Mouse (Mus musculus): ENCODE measurements around the gene Eefsec. TPM values are rescaled to one million over a fixed set of nuclear protein-coding genes. Genes with fewer than 3 reads are reported as not detected.
A peak's percentile ranks its signal among the peaks of the same experiment; 100 is the strongest.

The Eefsec gene
- polyA plus RNA-seq, 1 experiment from 2014 or later = 49.5 TPM

- no peaks in the 10 kb centered on the region for H3K27me3 ChIP-seq (ENCODE audit: control insufficient read depth, insufficient read depth, low read length)
- H3K4me2 ChIP-seq (replicated peaks; ENCODE audit: low read depth, low read length) = no peak overlapping the region
- 24% methylated on average over 7 of the region's 7 CpGs for WGBS
- H3K4me3 ChIP-seq (ENCODE audit: low read depth, low read length) = no peak overlapping the region
- H3K36me3 ChIP-seq (ENCODE audit: control insufficient read depth, insufficient read depth, low read length) = no peaks in the 10 kb centered on the region; the same call in 1 of the 2 replicates
- H3K4me1 ChIP-seq (ENCODE audit: control insufficient read depth, insufficient read depth, low read length) = peaks cover 29% of the 10 kb centered on the region
- H3K9ac ChIP-seq (replicated peaks; ENCODE audit: low read depth, low read length) = no peak overlapping the region
- peak; percentile 89 for ATAC-seq (ENCODE audit: insufficient number of reproducible peaks, insufficient read depth, low FRiP score, low read depth)
- no peaks in the 10 kb centered on the region for H3K9me3 ChIP-seq (ENCODE audit: control insufficient read depth, low read depth, low read length)
- H3K27ac ChIP-seq (ENCODE audit: low read length) = peak overlapping the region; percentile 92
Measured at GRCm38 (mm10) chr6:88343485-88344450, 102.6 kb downstream of the Eefsec start.

GRCm38 (mm10) chr6:88342965-88343364 is 103.4 kb downstream of the Eefsec start:
- H3K9me3 ChIP-seq (ENCODE audit: control insufficient read depth, low read depth, low read length) = no peaks in the 10 kb centered on the region
- no peaks in the 10 kb centered on the region for H3K27me3 ChIP-seq (ENCODE audit: control insufficient read depth, insufficient read depth, low read length)
- H3K4me3 ChIP-seq (ENCODE audit: low read depth, low read length) = no peak overlapping the region
- H3K4me1 ChIP-seq (ENCODE audit: control insufficient read depth, insufficient read depth, low read length) = peaks cover 29% of the 10 kb centered on the region
- H3K27ac ChIP-seq (ENCODE audit: low read length) = peak overlapping the region; percentile 92
- no peak for ATAC-seq (ENCODE audit: insufficient number of reproducible peaks, insufficient read depth, low FRiP score, low read depth)
- H3K9ac ChIP-seq (replicated peaks; ENCODE audit: low read depth, low read length) = no peak overlapping the region
- WGBS = 60% methylated on average over 3 of the region's 3 CpGs
- H3K4me2 ChIP-seq (replicated peaks; ENCODE audit: low read depth, low read length) = no peak overlapping the region
- no peaks in the 10 kb centered on the region; the same call in 1 of the 2 replicates for H3K36me3 ChIP-seq (ENCODE audit: control insufficient read depth, insufficient read depth, low read length)

DNA sequence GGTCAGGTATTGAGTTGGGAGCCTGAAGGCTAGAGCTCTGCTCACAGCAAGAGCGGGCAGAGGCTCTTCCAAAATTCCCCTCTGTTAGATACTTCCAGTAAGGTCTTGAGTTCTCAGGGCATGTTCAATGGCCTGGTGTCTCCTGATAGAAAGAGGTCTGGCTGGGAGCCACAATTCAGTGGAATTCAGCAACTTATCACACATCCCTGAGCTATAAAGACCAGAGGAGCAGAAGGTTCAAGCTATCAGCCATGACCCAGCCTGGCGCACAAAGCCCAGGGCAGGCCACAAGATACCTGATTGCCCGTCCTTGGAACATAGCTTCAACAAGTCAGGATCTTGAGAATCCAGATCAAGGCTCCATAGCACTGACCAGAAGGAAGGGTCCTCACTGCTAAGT is 105.2 kb downstream of the Eefsec start:
- no peak overlapping the region for H3K4me3 ChIP-seq (ENCODE audit: low read depth, low read length)
- H3K27ac ChIP-seq (ENCODE audit: low read length) = no peak overlapping the region
- H3K9ac ChIP-seq (replicated peaks; ENCODE audit: low read depth, low read length) = no peak overlapping the region
- no peak overlapping the region for H3K4me2 ChIP-seq (replicated peaks; ENCODE audit: low read depth, low read length)
- no peak for ATAC-seq (ENCODE audit: insufficient number of reproducible peaks, insufficient read depth, low FRiP score, low read depth)
- H3K9me3 ChIP-seq (ENCODE audit: control insufficient read depth, low read depth, low read length) = no peaks in the 10 kb centered on the region
- no peaks in the 10 kb centered on the region for H3K27me3 ChIP-seq (ENCODE audit: control insufficient read depth, insufficient read depth, low read length)
- H3K4me1 ChIP-seq (ENCODE audit: control insufficient read depth, insufficient read depth, low read length) = peaks cover 29% of the 10 kb centered on the region
- WGBS = 93% methylated on average over 3 of the region's 3 CpGs
- H3K36me3 ChIP-seq (ENCODE audit: control insufficient read depth, insufficient read depth, low read length) = no peaks in the 10 kb centered on the region; the same call in 1 of the 2 replicates

GRCm38 (mm10) chr6:88340761-88341160 is 105.6 kb downstream of the Eefsec start:
- Histone ChIP-seq H3K4me2 (replicated peaks; ENCODE audit: low read depth, low read length) (no peak overlapping the region), H3K4me3 (ENCODE audit: low read depth, low read length) (no peak overlapping the region), H3K27me3 (ENCODE audit: control insufficient read depth, insufficient read depth, low read length) (no peaks in the 10 kb centered on the region), H3K27ac (ENCODE audit: low read length) (no peak overlapping the region), H3K36me3 (ENCODE audit: control insufficient read depth, insufficient read depth, low read length) (no peaks in the 10 kb centered on the region; the same call in 1 of the 2 replicates), H3K9me3 (ENCODE audit: control insufficient read depth, low read depth, low read length) (no peaks in the 10 kb centered on the region), H3K4me1 (ENCODE audit: control insufficient read depth, insufficient read depth, low read length) (peaks cover 29% of the 10 kb centered on the region), H3K9ac (replicated peaks; ENCODE audit: low read depth, low read length) (no peak overlapping the region)
- no peak for ATAC-seq (ENCODE audit: insufficient number of reproducible peaks, insufficient read depth, low FRiP score, low read depth)
- 90% methylated on average over 7 of the region's 7 CpGs for WGBS

DNA sequence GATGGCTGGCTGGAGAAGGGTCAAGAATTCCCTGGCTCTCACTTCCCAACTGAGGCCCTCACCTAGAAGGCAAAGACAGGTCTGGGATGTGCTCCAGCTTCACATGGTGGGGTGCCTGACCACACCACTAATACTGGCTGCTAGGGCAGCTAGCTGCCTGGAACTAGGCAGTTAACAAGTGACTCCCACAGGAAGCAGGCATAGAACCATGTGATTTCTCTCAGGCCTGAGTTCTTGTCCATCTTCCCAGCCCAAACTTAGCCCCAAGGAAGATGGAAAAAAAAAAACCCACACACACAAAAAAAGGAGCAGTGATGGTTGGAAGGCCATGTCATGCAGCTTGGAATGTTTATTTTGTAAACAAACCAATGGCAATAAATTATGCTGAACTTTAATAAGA is 117.0 kb downstream of the Eefsec start:
- Histone ChIP-seq H3K4me2 (replicated peaks; ENCODE audit: low read depth, low read length) (no peak overlapping the region), H3K36me3 (ENCODE audit: control insufficient read depth, insufficient read depth, low read length) (no peaks in the 10 kb centered on the region), H3K27ac (ENCODE audit: low read length) (no peak overlapping the region), H3K27me3 (ENCODE audit: control insufficient read depth, insufficient read depth, low read length) (no peaks in the 10 kb centered on the region), H3K4me3 (ENCODE audit: low read depth, low read length) (no peak overlapping the region), H3K4me1 (ENCODE audit: control insufficient read depth, insufficient read depth, low read length) (no peaks in the 10 kb centered on the region), H3K9ac (replicated peaks; ENCODE audit: low read depth, low read length) (no peak overlapping the region), H3K9me3 (ENCODE audit: control insufficient read depth, low read depth, low read length) (0 out of 2 replicates have a peak, but pooled peaks cover 4% of the 10 kb centered on the region)
- ATAC-seq (ENCODE audit: insufficient number of reproducible peaks, insufficient read depth, low FRiP score, low read depth) = no peak

DNA sequence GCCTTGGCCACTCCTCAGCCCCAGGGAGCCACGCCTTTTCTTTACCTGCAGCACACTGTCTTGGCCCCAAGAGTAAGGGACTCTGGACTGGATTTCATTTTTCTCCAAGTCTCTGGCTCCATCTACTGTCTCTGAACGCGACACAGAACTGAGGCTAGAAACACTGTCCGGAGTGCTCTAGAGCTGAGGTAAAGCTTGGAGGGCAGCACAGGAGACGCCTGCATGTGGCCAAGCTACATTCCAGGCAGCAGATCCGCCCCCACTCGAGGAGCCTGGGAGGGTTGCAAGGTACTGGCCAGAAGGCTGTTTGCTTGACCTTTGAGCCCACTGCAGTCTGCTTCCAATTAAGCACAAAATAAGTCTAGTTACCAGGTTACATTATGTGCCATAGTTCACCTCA is 124.5 kb downstream of the Eefsec start:
- ATAC-seq (ENCODE audit: insufficient number of reproducible peaks, insufficient read depth, low FRiP score, low read depth) = peak; percentile 78; the same call in 1 of the 2 replicates
- H3K36me3 ChIP-seq (ENCODE audit: control insufficient read depth, insufficient read depth, low read length) = no peaks in the 10 kb centered on the region

DNA sequence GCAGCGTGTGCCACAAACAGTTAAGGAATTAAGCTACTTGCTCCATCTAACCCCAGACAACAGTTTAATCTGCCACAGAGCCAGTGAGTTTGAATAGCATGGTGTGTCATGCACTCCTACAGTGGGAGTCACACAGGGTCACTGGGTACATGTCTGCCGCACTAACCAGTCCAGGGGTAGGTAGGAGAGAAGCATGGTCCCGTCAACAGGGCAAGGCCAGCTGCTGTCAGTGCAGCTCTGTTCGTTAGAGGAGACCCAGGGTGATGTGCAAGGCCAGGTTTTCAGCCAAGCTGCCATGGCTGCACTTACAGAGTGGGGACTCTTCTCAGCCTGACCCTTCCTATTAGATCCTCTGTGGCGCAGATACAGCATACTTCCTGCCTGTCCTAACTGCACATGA is 125.1 kb downstream of the Eefsec start:
- 63% methylated on average over 5 of the region's 5 CpGs for WGBS
- peaks cover 10% of the 10 kb centered on the region; the same call in 1 of the 2 replicates for H3K4me1 ChIP-seq (ENCODE audit: control insufficient read depth, insufficient read depth, low read length)
- no peak overlapping the region for H3K9ac ChIP-seq (replicated peaks; ENCODE audit: low read depth, low read length)

More for the DNA sequence above, 124.5 kb downstream of the Eefsec start:
- Histone ChIP-seq H3K4me3 (ENCODE audit: low read depth, low read length) (no peak overlapping the region), H3K4me2 (replicated peaks; ENCODE audit: low read depth, low read length) (no peak overlapping the region), H3K27ac (ENCODE audit: low read length) (no peak overlapping the region), H3K4me1 (ENCODE audit: control insufficient read depth, insufficient read depth, low read length) (peaks cover 10% of the 10 kb centered on the region; the same call in 1 of the 2 replicates), H3K9ac (replicated peaks; ENCODE audit: low read depth, low read length) (no peak overlapping the region), H3K27me3 (ENCODE audit: control insufficient read depth, insufficient read depth, low read length) (no peaks in the 10 kb centered on the region), H3K9me3 (ENCODE audit: control insufficient read depth, low read depth, low read length) (no peaks in the 10 kb centered on the region)
- 26% methylated on average over 7 of the region's 7 CpGs for WGBS

GRCm38 (mm10) chr6:88319735-88320134 is 126.6 kb downstream of the Eefsec start:
- Histone ChIP-seq H3K9me3 (ENCODE audit: control insufficient read depth, low read depth, low read length) (no peaks in the 10 kb centered on the region), H3K9ac (replicated peaks; ENCODE audit: low read depth, low read length) (no peak overlapping the region), H3K36me3 (ENCODE audit: control insufficient read depth, insufficient read depth, low read length) (no peaks in the 10 kb centered on the region), H3K27me3 (ENCODE audit: control insufficient read depth, insufficient read depth, low read length) (no peaks in the 10 kb centered on the region), H3K4me1 (ENCODE audit: control insufficient read depth, insufficient read depth, low read length) (peaks cover 10% of the 10 kb centered on the region; the same call in 1 of the 2 replicates), H3K4me3 (ENCODE audit: low read depth, low read length) (no peak overlapping the region), H3K27ac (ENCODE audit: low read length) (no peak overlapping the region), H3K4me2 (replicated peaks; ENCODE audit: low read depth, low read length) (no peak overlapping the region)
- ATAC-seq (ENCODE audit: insufficient number of reproducible peaks, insufficient read depth, low FRiP score, low read depth) = no peak
- WGBS = 63% methylated on average over 1 of the region's 1 CpGs

More for the DNA sequence above, 125.1 kb downstream of the Eefsec start:
- Histone ChIP-seq H3K9me3 (ENCODE audit: control insufficient read depth, low read depth, low read length) (no peaks in the 10 kb centered on the region), H3K27ac (ENCODE audit: low read length) (no peak overlapping the region), H3K4me2 (replicated peaks; ENCODE audit: low read depth, low read length) (no peak overlapping the region), H3K4me3 (ENCODE audit: low read depth, low read length) (no peak overlapping the region), H3K36me3 (ENCODE audit: control insufficient read depth, insufficient read depth, low read length) (no peaks in the 10 kb centered on the region), H3K27me3 (ENCODE audit: control insufficient read depth, insufficient read depth, low read length) (no peaks in the 10 kb centered on the region)
- ATAC-seq (ENCODE audit: insufficient number of reproducible peaks, insufficient read depth, low FRiP score, low read depth) = no peak

Measured in stomach, embryonic 14.5 days (tissue).